Mouse (Mus musculus) ovary, postnatal 10 days (tissue): ENCODE data around the gene Bend7.
A peak's percentile ranks its signal among the peaks of the same experiment; 100 is the strongest.

ENCODE experiments used
- DNase-seq: peaks from one replicate; pipeline ENCODE4 v3.0.0; 2022; ENCODE audit warnings: low spot score

Bend7 gene

GRCm38 (mm10) chr2:4717769-4718661 is at the start of gene Bend7:
Gene Bend7, plus strand, starts transcription at chr2:4717831.
- DNase-seq: peak; percentile 24

DNA sequence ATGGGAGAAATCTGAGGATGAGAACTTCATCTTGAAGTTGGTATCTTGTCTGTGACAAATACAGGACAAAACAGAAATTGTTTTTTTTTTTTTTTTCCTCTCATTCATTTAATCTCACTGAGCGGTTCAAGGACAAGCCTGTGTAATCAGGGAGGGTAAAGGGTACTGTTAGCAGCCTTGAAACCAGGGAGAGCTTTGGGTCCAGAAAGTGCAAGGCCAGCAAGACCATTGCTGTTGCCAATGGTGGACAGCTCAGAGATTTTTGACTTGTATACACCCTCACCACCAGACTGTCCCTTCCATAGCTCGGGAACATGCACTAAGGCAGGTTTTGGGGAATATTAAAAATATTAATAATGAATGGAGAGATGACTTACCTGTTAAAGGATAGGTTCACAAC is 49.0 kb upstream of the Bend7 start:
- no peak for DNase-seq

- no peak for DNase-seq
Observed at GRCm38 (mm10) chr2:4669701-4670100, 47.9 kb upstream of the Bend7 start.

- DNase-seq: no peak
Observed at GRCm38 (mm10) chr2:4671636-4672035, 46.0 kb upstream of the Bend7 start.

DNA sequence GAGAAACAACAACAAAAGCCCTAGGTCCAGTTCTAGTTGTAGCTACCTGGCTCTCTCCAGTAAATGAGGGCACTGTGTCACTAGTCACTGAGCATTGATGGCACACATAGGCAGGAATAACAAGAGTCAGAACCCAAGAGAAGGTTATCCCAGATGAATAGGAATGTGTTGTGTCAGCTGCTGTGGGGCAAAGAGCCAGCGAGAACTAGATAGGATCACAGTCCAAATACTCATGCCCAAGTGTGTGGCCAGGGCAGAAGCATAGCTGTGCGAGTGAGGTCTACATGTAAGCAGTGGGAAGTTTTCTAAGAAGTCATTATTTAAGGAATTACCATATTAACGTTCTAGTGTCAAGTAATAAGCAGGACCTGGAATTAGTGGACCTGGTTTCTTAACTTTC is 37.7 kb upstream of the Bend7 start:
- DNase-seq: no peak

GRCm38 (mm10) chr2:4711262-4711661 is 6.4 kb upstream of the Bend7 start:
- DNase-seq: no peak

- peak; percentile 9 for DNase-seq
Observed at GRCm38 (mm10) chr2:4717081-4717768, 406 bp upstream of the Bend7 start.

- DNase-seq: no peak
Observed at GRCm38 (mm10) chr2:4723088-4723487, 5.5 kb downstream of the Bend7 start.

GRCm38 (mm10) chr2:4730161-4730560 is 12.5 kb downstream of the Bend7 start:
- DNase-seq: no peak

GRCm38 (mm10) chr2:4733971-4734370 is 16.3 kb downstream of the Bend7 start:
- DNase-seq: no peak

GRCm38 (mm10) chr2:4736095-4736797 is 18.6 kb downstream of the Bend7 start:
- DNase-seq: no peak

DNA sequence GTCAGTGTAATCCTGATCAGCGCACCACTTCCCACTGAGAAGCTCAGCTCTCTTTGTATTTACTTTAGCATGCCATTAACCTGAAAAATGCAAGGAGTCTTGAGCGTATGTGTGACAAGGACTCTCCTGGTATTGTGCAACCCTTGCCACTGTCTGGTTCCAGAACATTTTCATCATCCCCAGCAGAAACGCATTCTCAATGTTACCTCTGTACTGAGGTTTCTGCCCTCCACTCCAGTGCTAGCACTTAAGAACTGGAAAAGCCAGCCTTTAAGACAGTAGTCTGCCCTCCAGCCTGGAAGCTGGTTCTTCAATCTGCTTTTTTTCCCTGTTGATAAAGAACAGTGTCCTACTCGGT is 19.1 kb downstream of the Bend7 start:
- no peak for DNase-seq

DNA sequence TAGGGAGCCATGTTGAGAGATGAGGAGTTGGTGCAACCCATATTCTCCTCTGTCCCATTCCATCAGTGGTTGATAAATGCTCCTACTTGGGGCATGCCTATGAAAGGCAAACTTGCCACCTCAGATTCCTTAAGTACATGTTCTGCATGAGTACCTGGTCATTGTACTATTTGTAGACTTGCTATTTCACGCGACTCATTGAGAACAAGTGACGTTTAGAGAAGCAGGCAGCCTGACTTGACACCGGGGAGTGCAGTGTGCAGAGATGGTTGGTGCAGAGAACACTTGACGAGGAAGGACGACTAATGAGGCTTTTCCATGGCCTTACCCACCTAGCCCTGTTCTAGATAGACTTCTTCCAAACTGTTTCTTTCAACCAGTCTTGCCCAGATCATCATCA is 34.3 kb downstream of the Bend7 start:
- no peak for DNase-seq

GRCm38 (mm10) chr2:4755716-4756115 is 38.1 kb downstream of the Bend7 start:
- no peak for DNase-seq

- DNase-seq: no peak
Observed at GRCm38 (mm10) chr2:4757218-4757617, 39.6 kb downstream of the Bend7 start.

DNA sequence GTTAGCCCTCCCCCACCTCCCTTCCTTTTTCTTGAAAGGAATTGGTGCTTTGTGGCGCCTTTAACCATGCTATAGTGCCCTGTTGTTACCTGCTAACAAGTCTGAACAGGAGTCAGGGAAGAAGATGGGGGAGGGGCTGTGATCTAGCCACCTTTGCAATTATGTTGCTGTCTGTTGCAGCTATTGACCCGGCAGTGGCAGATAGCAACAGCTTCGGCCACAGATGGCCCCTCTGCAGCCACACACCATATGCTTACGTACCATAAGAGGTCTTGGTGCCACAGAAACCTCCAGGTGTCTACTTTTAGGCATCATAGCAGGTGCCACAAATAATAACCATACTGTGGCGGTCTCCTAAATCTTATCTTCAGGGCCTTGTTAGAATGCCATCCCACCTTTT is 43.1 kb downstream of the Bend7 start:
- no peak for DNase-seq

GRCm38 (mm10) chr2:4761906-4762305 is 44.3 kb downstream of the Bend7 start:
- no peak for DNase-seq

GRCm38 (mm10) chr2:4764071-4764470 is 46.4 kb downstream of the Bend7 start:
- DNase-seq: no peak

DNA sequence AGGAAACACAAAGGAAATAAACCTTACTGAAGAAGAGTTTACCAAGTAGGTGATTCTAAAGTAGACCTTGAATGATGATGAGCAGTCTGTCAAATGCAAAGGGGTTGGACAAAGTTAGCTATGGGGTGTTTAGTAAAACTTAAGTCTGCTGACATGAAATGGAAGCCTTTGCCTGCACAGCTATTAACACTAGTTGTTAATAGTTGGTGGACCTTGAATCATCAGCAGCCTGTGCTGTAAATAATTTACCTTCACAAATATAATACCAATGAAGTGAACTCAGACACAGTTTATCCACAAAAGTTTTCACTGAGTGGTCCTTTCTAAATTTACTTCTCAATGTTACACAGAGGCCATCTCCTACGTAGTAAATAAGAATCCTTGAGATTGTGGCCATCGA is 52.7 kb downstream of the Bend7 start:
- DNase-seq: no peak

- no peak for DNase-seq
Observed at GRCm38 (mm10) chr2:4773911-4774310, 56.3 kb downstream of the Bend7 start.

DNA sequence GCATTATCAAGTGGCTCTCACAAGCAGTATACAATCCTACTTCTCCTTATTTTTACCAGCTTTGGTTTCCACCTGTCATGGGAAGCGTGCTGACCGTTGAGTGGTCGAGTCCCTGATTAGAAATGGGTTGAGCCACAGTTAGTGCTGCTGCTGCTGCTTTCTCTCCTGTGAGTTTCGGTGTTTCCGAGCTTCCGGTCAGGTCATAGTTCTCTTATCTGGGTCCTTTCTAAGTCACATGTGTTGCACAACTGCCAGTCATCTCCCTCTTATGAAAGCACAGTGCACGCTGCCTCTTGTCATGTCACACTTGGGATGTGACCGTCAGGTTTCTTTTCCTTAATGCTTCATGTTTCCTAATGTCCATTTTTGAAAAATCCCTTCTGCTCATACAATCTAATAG is 59.7 kb downstream of the Bend7 start:
- DNase-seq: no peak

GRCm38 (mm10) chr2:4781641-4782040 is 64.0 kb downstream of the Bend7 start:
- DNase-seq: no peak

DNA sequence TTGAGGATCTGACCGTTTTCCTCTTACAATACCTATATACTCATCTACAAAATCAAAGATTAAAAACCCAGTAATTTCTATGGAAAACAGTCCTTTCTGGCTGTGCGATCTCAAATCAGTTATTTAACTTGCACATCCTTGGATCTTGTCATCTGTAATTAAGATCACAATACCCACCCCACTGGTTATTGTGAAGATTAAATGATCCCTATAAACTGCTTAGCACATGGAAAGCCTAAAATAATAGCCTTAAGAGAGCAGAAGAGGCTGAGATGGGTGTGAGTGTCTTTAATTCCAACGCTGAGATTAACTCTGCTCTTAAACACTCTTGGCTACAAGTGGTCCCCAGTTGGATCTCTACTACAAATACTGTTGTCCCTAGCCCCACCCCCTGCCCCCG is 64.8 kb downstream of the Bend7 start:
- DNase-seq: no peak
